Mouse (Mus musculus) brain, embryonic 14.5 days (tissue): Measurements from ENCODE around the gene Prpf19. TPM values are rescaled to one million over a fixed set of nuclear protein-coding genes. Genes with fewer than 3 reads are reported as not detected.
A peak's percentile ranks its signal among the peaks of the same experiment; 100 is the strongest.

Source experiments
- DNase-seq: peaks from one replicate; pipeline ENCODE4 v3.0.0-alpha.2; 2011; ENCODE audit warnings: low read depth
- CTCF ChIP-seq: fragments of 200-500 bp; IDR thresholded peaks from 2 replicates; pipeline ENCODE4 v1.5.1; 2012; ENCODE audit warnings: inconsistent platforms, mild to moderate bottlenecking, moderate library complexity, borderline replicate concordance; ENCODE audit not compliant: insufficient read depth, insufficient read length; ENCODE audit errors: extremely low read depth
- POLR2A ChIP-seq: fragments of 200-500 bp; IDR thresholded peaks from 2 replicates; pipeline ENCODE4 v1.6.1; 2012; ENCODE audit warnings: mild to moderate bottlenecking, inconsistent platforms, borderline replicate concordance; ENCODE audit not compliant: poor library complexity, insufficient read depth, insufficient read length, severe bottlenecking; ENCODE audit errors: extremely low read depth
- polyA plus RNA-seq: library from polyadenylated mRNA; depleted of rRNA; stranded (reverse); fragments of >200 nt; gene quantifications from 2 replicates; pipeline ENCODE4 v1.2.3, GENCODE M21; 2012; rRNA removed

The Prpf19 gene
- 341 and 452 TPM in 2 replicates for polyA plus RNA-seq

- TF ChIP-seq POLR2A (peak; percentile 82; the same call in 1 of the 2 replicates), CTCF (no peak)
- peak; percentile 100 for DNase-seq
These were observed at the start of gene Prpf19 for GRCm38 (mm10) chr19:10895016-10895528. Gene Prpf19, plus strand, starts transcription at chr19:10895231.

DNA sequence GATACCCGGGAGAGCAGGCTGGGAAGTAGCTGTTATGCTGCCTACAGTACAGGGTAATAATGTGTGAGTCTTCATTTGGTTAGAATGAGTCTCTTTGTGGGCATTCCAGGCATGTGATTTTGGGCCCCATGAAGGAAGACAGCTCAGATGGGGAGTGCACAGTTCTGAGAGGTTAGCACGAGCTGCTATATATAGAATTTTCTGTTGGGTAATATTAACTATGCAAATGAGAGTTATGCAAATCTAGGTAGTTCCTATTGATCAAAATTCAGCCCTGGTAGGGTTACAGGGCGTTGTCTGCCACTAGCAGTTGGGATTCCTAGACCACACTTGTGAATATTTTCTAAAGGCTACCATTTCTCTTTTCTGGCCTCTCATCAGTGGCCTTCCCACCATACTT, 49.6 kb upstream of the Prpf19 start:
- no peak for TF ChIP-seq POLR2A
- TF ChIP-seq CTCF, result no peak
- DNase-seq, result no peak

- TF ChIP-seq CTCF (no peak), POLR2A (no peak)
- peak; percentile 23 for DNase-seq
These were observed 48.9 kb upstream of the Prpf19 start for GRCm38 (mm10) chr19:10846150-10846549.

DNA sequence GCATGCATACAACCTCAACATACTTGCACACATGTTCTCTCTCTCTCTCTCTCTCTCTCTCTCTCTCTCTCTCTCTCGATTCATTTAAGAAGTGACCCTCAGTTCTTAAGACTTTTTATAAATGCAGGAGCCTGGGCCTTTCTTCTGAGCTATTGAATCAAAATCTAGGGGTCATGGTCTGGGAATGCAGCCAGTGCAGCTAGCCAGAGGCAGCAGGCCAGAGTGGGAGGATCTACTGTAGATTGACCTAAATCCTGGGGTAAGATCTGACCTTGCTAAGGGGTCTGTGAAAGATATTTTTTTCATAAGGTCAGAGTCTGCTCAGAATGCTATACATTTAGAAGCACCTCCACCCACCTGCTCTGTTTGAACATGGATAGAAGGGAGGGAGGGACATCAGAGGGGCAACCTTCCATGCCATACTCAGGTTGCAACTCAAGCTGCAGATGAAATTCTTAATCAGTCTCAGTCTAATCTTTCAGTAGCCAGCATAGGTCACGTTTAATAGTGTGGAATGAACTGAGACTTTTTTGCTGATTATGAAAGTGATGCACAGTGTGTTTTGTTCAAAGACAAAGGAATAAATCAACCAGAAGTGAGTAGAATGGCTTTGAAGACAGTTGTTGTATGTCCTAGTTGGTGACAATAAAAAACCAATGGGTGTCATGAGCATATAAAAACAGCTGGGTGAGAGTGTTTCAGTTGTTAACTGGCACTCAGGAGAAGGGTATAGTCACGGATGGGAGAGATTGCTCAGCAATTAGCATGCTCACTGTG, 47.5 kb upstream of the Prpf19 start:
- DNase-seq, result peak; percentile 59

GRCm38 (mm10) chr19:10855422-10855821, 39.6 kb upstream of the Prpf19 start:
- no peak for DNase-seq
- no peak for TF ChIP-seq POLR2A
- TF ChIP-seq CTCF, result no peak

More for the DNA sequence above, 47.5 kb upstream of the Prpf19 start:
- TF ChIP-seq POLR2A (no peak), CTCF (no peak)

DNA sequence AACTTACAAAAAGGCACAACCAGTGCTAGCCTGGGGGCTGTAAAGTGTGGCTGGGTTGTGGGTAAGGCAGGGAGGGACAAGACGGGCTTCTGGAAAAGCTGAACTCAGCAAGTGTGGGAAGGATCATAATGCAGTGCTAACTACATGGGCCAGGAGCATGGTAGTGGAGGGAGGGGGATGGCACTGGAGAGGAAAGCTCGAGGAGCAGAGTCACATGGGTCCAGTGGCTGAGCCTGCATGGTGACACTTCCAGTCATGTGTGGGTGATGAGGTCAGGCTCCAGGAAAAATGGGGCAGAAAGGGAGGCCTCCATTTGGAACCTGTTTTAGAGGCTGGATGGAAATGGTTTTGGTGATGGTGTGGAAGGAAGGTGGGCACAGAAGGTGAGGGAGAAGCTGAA, 38.5 kb upstream of the Prpf19 start:
- DNase-seq, result no peak
- no peak for TF ChIP-seq CTCF
- no peak for TF ChIP-seq POLR2A

DNA sequence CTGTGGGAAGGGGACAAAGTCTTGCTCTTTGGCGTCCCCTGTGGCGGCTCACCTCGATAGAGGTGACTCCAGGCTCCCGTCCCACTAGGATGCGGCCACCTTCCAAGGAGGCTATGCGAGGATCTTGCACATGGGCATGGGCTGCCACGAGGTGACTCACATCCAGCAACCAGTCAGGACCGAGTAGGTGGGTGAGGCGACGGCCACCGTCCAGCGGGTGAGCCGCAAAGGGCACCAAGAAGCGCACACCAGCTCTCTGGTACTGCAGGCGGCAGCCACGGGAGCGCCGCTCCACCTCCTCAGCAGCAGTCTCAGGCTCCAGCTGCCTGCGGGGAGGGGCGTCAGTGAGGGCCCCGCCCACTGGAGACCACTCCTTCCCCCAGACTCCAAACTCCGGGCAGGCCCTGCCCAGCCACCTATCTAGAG, 34.9 kb upstream of the Prpf19 start:
- DNase-seq, result no peak
- TF ChIP-seq CTCF, result peak; percentile 3; the same call in 1 of the 2 replicates
- no peak for TF ChIP-seq POLR2A

GRCm38 (mm10) chr19:10866351-10866750, 28.7 kb upstream of the Prpf19 start:
- no peak for TF ChIP-seq CTCF
- no peak for TF ChIP-seq POLR2A
- no peak for DNase-seq

DNA sequence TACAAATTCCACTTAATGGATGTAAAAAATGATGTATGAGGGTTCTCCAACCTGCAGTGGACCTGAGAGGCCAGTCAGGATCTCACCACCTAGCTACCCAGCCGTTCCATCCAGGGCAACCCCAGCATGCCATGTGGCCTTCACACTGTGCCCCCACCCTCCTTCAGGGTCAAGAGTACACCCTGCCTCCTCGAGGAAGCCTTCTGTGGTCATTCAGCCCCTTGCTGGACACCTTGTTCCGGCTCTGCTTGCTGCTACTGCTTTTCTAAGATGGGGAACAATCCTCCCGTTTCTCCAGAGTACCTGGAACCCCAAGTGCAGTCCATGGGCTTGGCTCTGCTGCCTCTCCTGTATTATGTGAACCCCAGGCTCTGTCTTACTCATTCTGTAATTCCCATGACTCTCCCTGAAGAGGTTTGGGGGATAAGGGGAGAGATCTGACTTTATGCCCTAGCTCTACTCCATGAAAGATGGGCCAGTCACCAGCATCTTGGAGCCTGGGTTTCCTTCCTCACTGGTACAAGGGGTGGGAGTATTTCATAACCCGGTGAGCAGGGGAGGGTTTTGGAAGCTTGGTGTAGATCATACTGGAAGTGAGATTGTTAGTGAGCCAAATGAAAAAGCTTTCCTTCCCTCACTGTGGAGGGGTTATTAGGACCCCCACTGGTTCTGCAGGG, 26.9 kb upstream of the Prpf19 start:
- peak; percentile 19 for DNase-seq
- TF ChIP-seq CTCF (no peak), POLR2A (no peak)

DNA sequence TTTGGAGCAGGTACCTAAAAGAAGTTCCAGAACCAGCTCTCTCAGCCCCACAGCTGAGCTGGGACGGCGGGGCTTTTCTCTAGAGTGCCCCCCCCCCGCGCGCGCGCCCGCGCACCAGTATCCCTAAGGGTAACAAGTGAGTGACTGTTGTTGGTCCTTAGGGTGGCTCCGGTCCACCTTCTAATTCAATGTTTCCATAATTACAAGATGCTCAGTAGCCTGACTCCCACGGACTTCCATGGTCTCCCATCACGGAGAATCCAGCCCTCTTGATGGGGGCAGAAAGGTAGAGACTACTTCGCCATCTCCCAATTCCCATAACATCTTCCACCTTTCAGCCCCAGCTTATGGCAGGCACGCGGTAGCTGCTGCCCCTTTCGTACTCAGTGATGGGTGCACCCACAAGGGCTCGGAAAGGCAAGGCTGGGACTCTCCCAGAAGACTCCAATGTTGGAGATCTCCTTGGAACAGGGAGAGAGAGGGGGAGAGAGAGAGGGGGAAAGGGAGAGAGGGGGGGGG, 26.3 kb upstream of the Prpf19 start:
- TF ChIP-seq POLR2A, result no peak
- no peak for TF ChIP-seq CTCF
- DNase-seq, result peak; percentile 50

- TF ChIP-seq CTCF (no peak), POLR2A (peak; percentile 98)
- peak; percentile 95 for DNase-seq
These were observed 25.7 kb upstream of the Prpf19 start for GRCm38 (mm10) chr19:10869241-10869885.

DNA sequence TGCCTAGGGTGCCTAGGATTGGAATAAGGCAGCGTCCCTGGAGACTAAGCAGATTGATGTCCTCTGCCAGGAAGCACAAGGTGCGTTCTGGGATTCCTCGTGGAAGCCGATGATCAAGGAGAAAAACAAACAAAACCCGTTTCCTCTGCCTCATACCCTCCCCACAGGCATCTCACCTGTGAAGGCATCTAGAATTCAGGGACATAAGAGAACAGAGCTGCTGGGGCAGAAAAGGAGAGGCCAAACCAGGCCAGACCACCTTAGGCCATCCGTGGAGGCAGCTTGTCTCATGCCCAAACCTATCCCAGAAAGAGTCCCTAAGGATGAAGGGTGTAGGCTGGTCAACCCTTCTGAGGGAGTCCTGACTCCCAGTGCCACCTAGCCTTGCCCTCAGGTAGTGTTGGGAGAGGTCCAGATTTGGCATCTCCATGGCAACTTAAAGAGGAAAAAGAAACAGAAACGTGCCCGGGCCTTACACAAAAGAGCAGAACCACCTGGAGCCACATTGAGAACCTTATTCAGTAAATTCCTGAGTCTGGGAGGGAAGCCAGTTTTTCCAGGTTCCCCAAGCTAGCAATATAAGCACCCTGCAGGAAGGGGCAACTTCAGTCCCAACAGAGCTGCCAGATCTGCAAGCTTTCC, 25.0 kb upstream of the Prpf19 start, which contains the start of gene Tmem132a:
Gene Tmem132a (minus strand): TSS at position 55 of the 642 bp plus-strand sequence.
- TF ChIP-seq POLR2A, result no peak
- TF ChIP-seq CTCF, result no peak
- DNase-seq, result peak; percentile 57
